Mouse (Mus musculus) forelimb bud, embryonic 11.5 days (tissue): ENCODE results near the gene Qpct.

ENCODE experiments used
- DNase-seq: peaks from one replicate; pipeline ENCODE4 v3.0.0-alpha.2; 2012; ENCODE audit warnings: low read depth, low spot score

Qpct gene

GRCm38 (mm10) chr17:79051606-79052005, at the start of gene Qpct:
Gene Qpct (plus strand): TSS chr17:79051906.
- DNase-seq = no peak

GRCm38 (mm10) chr17:79013625-79014024, 38.1 kb upstream of the Qpct start:
- no peak for DNase-seq

- no peak for DNase-seq
These were observed 36.6 kb upstream of the Qpct start for GRCm38 (mm10) chr17:79014911-79015685.

GRCm38 (mm10) chr17:79015831-79016230, 35.9 kb upstream of the Qpct start:
- DNase-seq = no peak

- DNase-seq = no peak
These were observed 33.3 kb upstream of the Qpct start for GRCm38 (mm10) chr17:79018422-79018821.

DNA sequence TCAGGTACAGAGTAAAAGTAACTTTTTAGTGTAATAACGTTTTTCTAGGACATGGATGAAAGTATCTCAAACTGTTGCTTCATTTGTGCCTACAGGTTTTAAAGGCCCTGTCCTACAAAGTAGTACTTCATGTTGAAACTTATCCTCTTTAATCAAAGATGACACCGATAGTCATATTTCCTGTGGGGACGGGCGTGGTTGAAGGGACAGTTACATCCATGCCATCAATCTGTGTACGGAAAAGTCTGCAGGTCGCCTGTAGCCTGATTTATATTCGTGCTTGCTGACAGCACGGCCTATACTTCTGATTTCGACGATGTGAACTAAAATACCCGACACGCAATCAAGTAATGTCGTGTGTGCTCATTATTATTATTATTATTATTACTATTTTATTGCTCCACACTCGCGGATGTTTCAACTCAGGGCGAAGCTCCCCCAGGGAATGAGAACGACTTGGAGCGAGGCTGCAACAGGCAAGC, 31.9 kb upstream of the Qpct start:
- no peak for DNase-seq

GRCm38 (mm10) chr17:79020208-79020983, 31.3 kb upstream of the Qpct start, which contains the start of gene Prkd3:
Gene Prkd3 (minus strand): TSS chr17:79020816.
- DNase-seq = peak; percentile 56

DNA sequence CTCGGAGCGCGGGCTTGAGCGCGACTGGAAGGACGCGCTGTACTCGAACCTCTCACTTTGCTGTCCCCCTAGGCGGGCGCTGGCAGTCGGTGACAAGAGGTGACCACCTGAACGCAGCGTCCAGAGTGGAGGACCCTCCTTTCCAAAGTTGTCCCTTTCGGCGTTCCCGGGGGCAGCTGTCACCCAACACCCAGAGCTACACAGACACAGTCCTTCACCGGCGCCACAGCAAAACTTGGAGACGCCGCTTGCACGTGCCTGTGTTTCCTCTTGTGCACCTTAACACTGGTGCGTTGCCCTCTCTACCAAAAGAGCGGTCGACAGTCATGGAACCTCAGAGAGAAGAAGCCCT, 30.7 kb upstream of the Qpct start:
- no peak for DNase-seq

- peak; percentile 64 for DNase-seq
These were observed 29.0 kb upstream of the Qpct start for GRCm38 (mm10) chr17:79022746-79023145.

DNA sequence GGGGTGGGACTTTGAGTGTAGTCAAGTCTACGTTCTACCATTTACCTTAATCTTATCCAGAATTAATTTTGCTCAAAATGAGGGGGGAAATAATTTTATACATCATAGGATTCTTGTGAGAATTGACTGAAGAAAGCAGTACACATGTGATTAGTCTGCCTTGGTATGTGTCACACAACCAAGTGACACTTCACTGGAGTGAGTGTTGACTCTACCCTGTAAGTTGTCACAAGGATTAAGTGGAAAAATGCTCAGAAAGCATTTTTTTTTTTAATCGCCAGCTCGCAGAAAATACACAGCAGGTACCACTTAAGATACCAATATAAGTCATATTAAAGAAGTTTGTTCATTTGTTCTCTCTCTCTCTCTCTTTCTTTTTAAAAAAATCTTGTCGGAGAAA, 27.2 kb upstream of the Qpct start:
- no peak for DNase-seq

DNA sequence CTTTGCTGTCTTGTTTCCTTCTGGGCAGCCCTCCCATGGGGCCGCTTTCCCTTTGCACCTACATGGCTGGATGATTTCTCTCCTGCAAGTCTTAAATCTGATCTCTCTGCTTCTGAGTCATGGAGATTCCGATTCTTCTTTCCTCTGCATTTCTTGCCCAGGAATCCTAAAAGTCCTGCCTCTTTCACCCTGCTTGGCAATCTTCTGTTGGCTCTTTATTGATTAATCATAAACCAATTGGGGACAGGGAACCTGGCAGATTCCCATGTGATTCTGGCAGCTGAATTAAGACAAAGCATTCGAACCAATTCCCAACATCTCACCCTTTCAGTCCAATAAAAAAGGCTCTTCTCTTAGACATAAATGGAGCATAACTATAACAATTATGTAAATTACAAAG, 22.5 kb upstream of the Qpct start:
- DNase-seq = no peak

DNA sequence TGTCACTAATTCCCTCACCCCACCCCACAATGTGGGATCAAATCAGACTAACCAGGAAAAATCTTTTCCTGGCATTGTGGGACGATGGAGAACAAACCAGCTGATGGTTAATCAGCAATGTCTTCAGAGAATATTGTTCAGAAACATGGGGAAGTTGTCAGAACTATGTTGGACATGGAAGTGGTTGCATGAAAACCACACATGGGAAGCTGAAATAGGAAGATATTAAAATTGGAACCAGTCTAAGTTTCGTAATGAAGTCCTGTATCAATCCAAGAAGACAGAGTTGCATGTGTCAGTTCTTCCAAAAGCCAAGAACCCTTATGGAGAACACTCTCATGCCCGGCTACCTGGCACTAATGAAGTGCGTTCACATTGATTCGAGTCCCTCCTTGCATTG, 20.1 kb upstream of the Qpct start:
- DNase-seq = no peak

DNA sequence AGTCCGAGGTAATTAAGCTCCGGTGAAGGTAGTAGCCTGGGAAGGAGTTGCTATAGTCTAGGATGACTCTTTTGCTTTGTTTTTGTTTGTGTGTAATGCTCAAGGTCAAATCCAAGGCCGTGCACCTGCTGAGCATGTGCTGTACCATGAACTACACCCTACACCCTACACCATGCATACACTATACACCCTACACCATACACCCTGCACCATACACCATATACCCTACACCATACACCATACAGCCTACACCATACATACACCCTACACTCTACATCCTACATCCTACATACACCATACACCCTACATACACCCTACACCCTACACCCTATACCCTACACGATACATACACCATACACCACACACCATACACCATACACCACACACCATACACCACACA, 18.9 kb upstream of the Qpct start:
- no peak for DNase-seq

GRCm38 (mm10) chr17:79039660-79040059, 12.0 kb upstream of the Qpct start:
- no peak for DNase-seq

- DNase-seq = no peak
These were observed 8.0 kb upstream of the Qpct start for GRCm38 (mm10) chr17:79043705-79044104.

DNA sequence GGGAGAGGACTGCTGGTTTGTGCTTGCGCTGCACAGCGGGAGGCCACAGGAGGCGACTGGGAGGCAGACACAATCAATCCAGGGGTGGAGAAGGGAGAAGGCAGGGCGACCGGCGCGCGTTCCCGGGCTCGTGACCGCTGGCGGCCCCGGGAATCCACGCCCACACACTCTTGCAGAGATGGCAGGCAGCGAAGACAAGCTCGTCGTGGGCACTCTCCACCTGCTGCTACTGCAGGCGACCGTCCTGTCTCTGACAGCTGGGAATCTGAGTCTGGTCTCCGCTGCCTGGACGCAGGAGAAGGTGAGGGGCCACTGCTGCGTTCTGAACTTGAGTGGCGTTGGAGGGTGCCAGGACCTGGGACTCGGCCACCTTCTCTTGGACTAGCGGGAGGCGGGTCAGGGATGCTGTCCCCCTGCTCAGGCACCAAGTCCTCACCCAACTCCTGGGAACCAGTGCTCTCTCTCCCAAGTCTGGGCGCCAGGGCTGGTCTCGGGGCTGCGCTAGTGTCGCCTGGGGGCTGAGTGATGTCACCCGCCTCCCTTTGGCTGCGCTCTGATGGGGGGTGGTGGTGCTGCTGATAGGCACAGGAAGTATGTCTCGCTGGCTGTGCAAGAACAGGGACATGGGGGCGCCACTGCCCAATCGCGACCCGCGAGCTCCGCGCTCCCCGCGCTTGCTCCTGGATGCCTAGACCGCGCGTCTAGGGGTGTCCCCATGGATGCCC, 544 bp downstream of the Qpct start:
- peak; percentile 34 for DNase-seq

GRCm38 (mm10) chr17:79058271-79058670, 6.6 kb downstream of the Qpct start:
- DNase-seq = no peak

GRCm38 (mm10) chr17:79060221-79060620, 8.5 kb downstream of the Qpct start:
- DNase-seq = no peak

GRCm38 (mm10) chr17:79064250-79064649, 12.5 kb downstream of the Qpct start:
- DNase-seq = no peak

GRCm38 (mm10) chr17:79068581-79068980, 16.9 kb downstream of the Qpct start:
- DNase-seq = peak; percentile 40

DNA sequence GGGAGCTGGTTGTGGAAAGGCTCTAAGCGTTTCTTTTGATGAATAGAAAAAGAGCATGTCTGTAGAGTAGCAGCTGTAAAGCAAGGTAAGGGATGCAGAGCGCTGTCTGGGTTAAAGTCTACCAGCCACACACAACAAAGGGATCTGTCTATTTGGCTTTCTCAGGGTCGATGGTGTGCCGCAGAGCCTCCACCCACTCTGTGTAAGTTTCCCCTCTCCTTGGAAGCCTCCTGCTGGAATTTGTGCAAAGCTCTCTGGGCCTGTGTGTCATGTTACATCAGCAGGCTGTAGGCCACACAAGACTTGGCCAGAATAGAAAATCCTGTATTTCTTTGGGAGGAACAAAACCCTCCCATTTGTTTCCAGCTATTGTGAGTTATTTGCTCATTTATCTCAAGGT, 17.3 kb downstream of the Qpct start:
- peak; percentile 51 for DNase-seq

DNA sequence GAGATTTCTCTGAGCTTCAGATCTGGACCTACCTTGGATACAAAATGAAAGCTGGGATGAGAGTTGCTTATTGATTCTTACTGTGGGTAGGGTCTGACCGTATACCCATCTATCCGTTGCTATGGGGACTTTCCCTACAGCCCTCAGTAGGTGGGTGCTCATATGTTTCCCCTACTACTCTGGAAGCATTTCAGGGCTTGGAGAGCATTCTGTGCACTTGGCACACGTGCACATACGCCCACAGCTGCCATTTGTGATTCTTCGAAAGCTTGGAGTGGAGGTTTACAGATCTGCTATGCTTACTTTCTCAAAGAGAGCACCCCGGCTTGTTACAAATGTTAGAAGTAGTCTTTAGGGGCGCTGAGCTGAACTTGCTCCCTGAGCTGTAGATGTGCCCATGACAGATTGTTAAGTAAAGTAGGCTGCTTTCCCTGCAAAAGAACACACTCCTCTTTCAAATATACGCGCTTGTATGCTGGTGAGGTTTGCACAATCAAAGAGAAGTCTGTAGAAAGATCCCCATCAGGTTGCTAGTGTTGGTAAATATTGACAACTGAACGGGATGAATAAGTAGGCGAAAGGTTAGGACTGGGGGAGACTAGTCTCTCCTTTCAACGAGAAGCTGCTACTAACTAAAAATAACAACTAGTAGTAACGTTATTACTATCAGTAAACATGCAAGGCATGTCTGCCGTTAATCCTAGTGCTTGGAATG, 18.2 kb downstream of the Qpct start:
- DNase-seq = no peak
